ENCODE assay signal across 19 mouse cellular contexts in genomic region chr11:106688375-106688774, GRCm38 (mm10).
DNase-seq lines count a peak whose midpoint lies in the region; TF ChIP-seq lines count a peak whose summit lies in the region.
"Had no signal": no experiment of that assay in that cellular context is flagged by ENCODE, and none has a peak within 500 bp of the region (broad histone marks: within the 10 kb centered on the region; RNA-seq: fewer than 3 reads in every experiment).

No protein-coding gene starts in this region.

- peaks cover 34% of the 10 kb centered on the region for H3K36me3 ChIP-seq in heart, embryonic 10.5 days
- peaks cover 57 to 75% of the 10 kb centered on the region in 2 experiments for H3K36me3 ChIP-seq in CH12.LX (replicated peaks in 1 of 2; ENCODE audit: control insufficient read depth in 1 of 2, insufficient read depth in 1 of 2, low read length in 1 of 2)
- H3K36me3 ChIP-seq: forebrain, embryonic 10.5 days; midbrain, embryonic 13.5 days had no signal

- in situ Hi-C loops in CH12.LX (cut with MboI; ENCODE audit: low pct_ligation_motif_present, low pct_unique_long_range_greater_than_20kb, low sequenced_read_pairs): no loop called here

- dilution Hi-C loops in CH12.LX (cut with MboI; ENCODE audit: extremely low pct_ligation_motif_present, extremely low pct_unique_long_range_greater_than_20kb, low sequenced_read_pairs): no loop called here

- no peak for TF ChIP-seq RAD21 in CH12.LX (IDR thresholded peaks at IDR 0.05; ENCODE audit: low read depth, low read length)

- no peaks in the 10 kb centered on the region for H3K9me3 ChIP-seq in heart, embryonic 10.5 days
- H3K9me3 ChIP-seq in CH12.LX (replicated peaks; ENCODE audit: low read length): no peaks in the 10 kb centered on the region
- H3K9me3 ChIP-seq: forebrain, embryonic 10.5 days; midbrain, embryonic 13.5 days had no signal

- DNase-seq in heart, adult 11 months: peak; percentile 90
- DNase-seq in heart, embryonic 10.5 days (ENCODE audit: low spot score): no peak
- no peak for DNase-seq in CH12.LX (ENCODE audit: extremely low read depth)
- peak; percentile 87 for DNase-seq in induced T-regulatory cell, adult 2 months (ENCODE audit: low read depth)
- peak; percentile 57 for DNase-seq in thymus, postnatal 25 days
- no peak for DNase-seq in cerebellum, adult 2 months
- DNase-seq in frontal cortex, postnatal 14 days (ENCODE audit: low spot score in 2 of 2): no peak
- DNase-seq in layer of hippocampus, adult 9-10 months (ENCODE audit: low spot score): no peak
- DNase-seq: adrenal gland, postnatal 10 days; cerebellum, adult 11 months; cerebellum, postnatal 14 days; kidney, adult 2 months; kidney, postnatal 25 days; left cerebral cortex, postnatal 4 days; liver; right cerebral cortex, postnatal 25 days had no signal

- no peak overlapping the region for H3K27ac ChIP-seq in heart, embryonic 10.5 days
- H3K27ac ChIP-seq in CH12.LX (ENCODE audit: insufficient read depth, low read depth): no peak overlapping the region
- H3K27ac ChIP-seq in cerebellum, adult 2 months (ENCODE audit: insufficient read depth, low read length): no peak overlapping the region
- H3K27ac ChIP-seq: forebrain, embryonic 10.5 days; left cerebral cortex, adult 2 months; midbrain, embryonic 13.5 days had no signal

- no peaks in the 10 kb centered on the region for H3K27me3 ChIP-seq in heart, embryonic 10.5 days (ENCODE audit: insufficient read depth, poor library complexity, severe bottlenecking)
- H3K27me3 ChIP-seq in CH12.LX (replicated peaks): no peaks in the 10 kb centered on the region
- no peaks in the 10 kb centered on the region for H3K27me3 ChIP-seq in cerebellum, adult 2 months (ENCODE audit: control insufficient read depth, insufficient read depth, low read length)
- H3K27me3 ChIP-seq: midbrain, embryonic 13.5 days had no signal

- no peak overlapping the region for H3K4me3 ChIP-seq in heart, embryonic 10.5 days
- no peak overlapping the region for H3K4me3 ChIP-seq in CH12.LX (replicated peaks in 1 of 3; ENCODE audit: low read depth in 2 of 3, low read length in 2 of 3, poor library complexity in 1 of 3)
- H3K4me3 ChIP-seq in cerebellum, adult 2 months (replicated peaks; ENCODE audit: insufficient read depth, low read depth, low read length): no peak overlapping the region
- H3K4me3 ChIP-seq: forebrain, embryonic 10.5 days; left cerebral cortex, adult 2 months; midbrain, embryonic 13.5 days had no signal

- TF ChIP-seq EP300 in CH12.LX (IDR thresholded peaks at IDR 0.05; ENCODE audit: low read length): peak; percentile 49

- H3K9ac ChIP-seq in CH12.LX (ENCODE audit: insufficient read depth, low read depth): no peak overlapping the region
- H3K9ac ChIP-seq: midbrain, embryonic 13.5 days had no signal

- H3K4me1 ChIP-seq in heart, embryonic 10.5 days: peaks cover 18% of the 10 kb centered on the region
- peaks cover 3 to 24% of the 10 kb centered on the region in 2 experiments; a peak in 2 of 4 replicates for H3K4me1 ChIP-seq in CH12.LX (ENCODE audit: control insufficient read depth in 1 of 2, insufficient read depth in 2 of 2)
- H3K4me1 ChIP-seq in cerebellum, adult 2 months (ENCODE audit: control insufficient read depth, insufficient read depth, low read length): no peaks in the 10 kb centered on the region
- H3K4me1 ChIP-seq: forebrain, embryonic 10.5 days; midbrain, embryonic 13.5 days had no signal

- TF ChIP-seq POLR2A in CH12.LX (IDR thresholded peaks at IDR 0.05; ENCODE audit: low read depth, low read length): no peak
- TF ChIP-seq POLR2A in cerebellum, adult 2 months (IDR thresholded peaks at IDR 0.05; ENCODE audit: borderline replicate concordance, insufficient read depth, low read length): no peak

- no peaks in the 10 kb centered on the region for H3K79me2 ChIP-seq in CH12.LX (replicated peaks; ENCODE audit: control insufficient read depth, extremely low read depth, insufficient read depth, poor library complexity, severe bottlenecking)

- TF ChIP-seq CTCF in CH12.LX (conservative IDR thresholded peaks at IDR 0.05 in 1 of 2, IDR thresholded peaks at IDR 0.05 in 1 of 2; ENCODE audit: low read depth in 2 of 2, low read length in 2 of 2): no peak
- TF ChIP-seq CTCF in cerebellum, adult 2 months (IDR thresholded peaks at IDR 0.05; ENCODE audit: borderline replicate concordance, insufficient read depth, low read depth, low read length): no peak

- WGBS in heart, embryonic 10.5 days: 79% methylated on average over 5 of the region's 5 CpGs
- WGBS in cerebellum, adult 2 months: 84% methylated on average over 5 of the region's 5 CpGs

- no peak overlapping the region for H3K4me2 ChIP-seq in CH12.LX (ENCODE audit: insufficient read depth, low read depth, poor library complexity, severe bottlenecking)
- H3K4me2 ChIP-seq: midbrain, embryonic 13.5 days had no signal

TF ChIP-seq in CH12.LX, 34 proteins besides CTCF, POLR2A, EP300 and RAD21:
- TF ChIP-seq SIN3A (IDR thresholded peaks at IDR 0.05; ENCODE audit: low read length): no peak
- TF ChIP-seq TBP (conservative IDR thresholded peaks at IDR 0.05; ENCODE audit: low read depth, low read length): no peak
- no peak for TF ChIP-seq ZC3H11A (IDR thresholded peaks at IDR 0.05; ENCODE audit: low read depth, low read length)
- peak; percentile 35; the same call in 1 of the 2 replicates for TF ChIP-seq JUND (conservative IDR thresholded peaks at IDR 0.05; ENCODE audit: low read depth, low read length)
- no peak for TF ChIP-seq POLR2AphosphoS2 (IDR thresholded peaks at IDR 0.05; ENCODE audit: low read depth, low read length)

Comparison
In these comparisons a context has a peak if more than half of its experiments do, and no peak if none do; other contexts are left out.
1. DNase-seq: peak in heart, adult 11 months (single experiment), induced T-regulatory cell, adult 2 months (single experiment) and thymus, postnatal 25 days (single experiment); none in heart, embryonic 10.5 days (single experiment), CH12.LX (single experiment), cerebellum, adult 2 months (0 of 2), frontal cortex, postnatal 14 days (0 of 2) and layer of hippocampus, adult 9-10 months (single experiment).